Mouse (Mus musculus) gonadal fat pad, adult 2 months (tissue): ENCODE measurements around the gene Gm20388. TPM values are rescaled to one million over a fixed set of nuclear protein-coding genes. Genes with fewer than 3 reads are reported as not detected.
"Not testable (repeated sequence)": the region's sequence is repeated elsewhere in the genome, so short reads cannot be mapped to it uniquely, and the experiment has no call there.

ENCODE experiments used
- DNase-seq: peaks from one replicate; pipeline ENCODE4 v3.0.0-alpha.2; 2012; ENCODE audit warnings: low read depth
- polyA plus RNA-seq: library from polyadenylated mRNA; depleted of rRNA; stranded (reverse); fragments of >200 nt; gene quantifications from 2 replicates; pipeline ENCODE4 v1.2.3, GENCODE M21; 2012

The Gm20388 gene
- polyA plus RNA-seq, 1 experiment, result 119 TPM

DNA sequence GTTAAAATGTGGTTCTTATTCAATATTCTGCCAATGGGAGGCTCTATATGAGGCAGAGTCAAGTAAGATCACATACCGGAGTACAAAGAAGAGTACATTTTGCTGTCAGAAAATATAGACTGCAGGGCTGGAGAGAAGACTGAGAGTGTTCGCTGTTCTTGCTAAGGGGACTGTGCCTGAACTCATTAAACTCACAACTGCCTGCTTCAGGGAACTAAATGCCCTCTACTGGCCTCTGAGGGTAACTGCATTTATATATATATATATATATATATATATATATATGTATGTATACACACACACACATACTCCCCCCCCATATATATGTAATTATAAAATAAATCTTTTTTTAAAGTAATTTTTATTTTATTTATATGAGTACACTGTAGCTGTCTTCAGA, 4056.3 kb downstream of the Gm20388 start:
- DNase-seq, result no peak

DNA sequence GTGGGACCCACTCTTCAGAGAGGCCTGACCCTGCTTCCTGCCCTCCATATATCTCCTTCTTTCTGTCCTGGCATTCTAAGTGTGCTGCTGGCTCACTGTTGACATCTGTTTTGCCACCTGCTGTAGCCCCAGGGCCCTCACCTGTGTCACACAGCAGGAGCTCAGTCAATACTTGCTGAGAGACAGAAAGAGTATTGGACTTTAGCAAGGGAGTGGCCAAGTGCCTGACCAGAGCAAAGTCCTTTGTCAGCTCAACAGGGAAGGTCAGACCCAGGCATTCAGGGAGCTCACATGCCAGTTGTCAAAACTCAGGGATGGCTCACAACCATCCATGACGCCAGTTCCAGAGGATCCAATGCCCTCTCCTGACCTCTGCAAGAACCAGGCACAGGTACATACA, 4062.9 kb downstream of the Gm20388 start:
- no peak for DNase-seq

DNA sequence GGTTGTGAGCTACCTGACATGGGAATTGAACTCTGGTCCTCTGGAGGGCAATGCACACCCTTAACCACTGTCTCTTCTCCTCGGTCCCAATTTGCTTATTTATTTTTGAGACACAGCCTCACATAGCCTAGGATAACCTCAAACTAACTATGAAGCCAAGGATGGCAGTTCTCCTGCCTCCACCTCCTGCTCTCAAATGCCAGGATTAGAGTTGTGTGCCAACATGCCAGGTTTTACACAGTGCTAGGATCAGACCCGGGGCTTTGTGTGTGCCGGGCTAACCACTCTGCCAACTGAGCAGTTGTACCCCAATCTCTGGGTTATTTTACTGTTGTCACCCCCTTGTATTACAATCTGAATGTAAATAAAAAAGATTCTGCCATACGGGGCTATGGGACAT, 4066.9 kb downstream of the Gm20388 start:
- no peak for DNase-seq

DNA sequence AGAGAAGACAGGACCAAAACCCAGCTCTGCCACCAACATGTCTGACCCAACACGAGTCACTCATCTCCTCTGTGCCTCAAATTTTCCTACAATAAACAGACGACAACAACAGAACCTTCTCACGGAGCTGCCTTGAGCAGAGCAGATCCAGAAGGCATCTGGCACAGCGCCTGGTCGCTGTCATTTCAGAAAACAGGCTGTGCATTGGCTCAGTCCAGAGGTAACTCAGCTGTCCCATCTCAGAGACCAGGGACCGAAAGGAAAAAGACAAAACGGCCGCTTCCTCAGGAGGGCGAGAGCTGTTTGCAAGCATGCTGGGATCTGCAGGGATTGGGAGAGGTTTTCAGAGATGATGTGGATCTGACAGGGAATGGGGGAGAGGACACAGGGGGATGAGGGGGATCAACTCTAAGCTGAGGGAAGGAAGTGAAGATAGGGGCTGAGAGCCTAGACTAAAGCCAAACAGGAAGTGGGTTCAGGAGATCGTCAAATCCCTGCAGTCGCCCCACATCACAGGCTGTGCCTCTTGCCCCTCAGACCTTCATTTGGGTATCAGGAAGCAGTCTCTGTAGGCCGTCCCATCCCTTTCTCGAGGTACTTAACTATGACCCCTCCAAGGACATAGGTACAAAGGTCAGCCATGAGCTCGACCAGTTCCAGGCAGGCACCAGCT, 4067.7 kb downstream of the Gm20388 start:
- DNase-seq, result no peak

DNA sequence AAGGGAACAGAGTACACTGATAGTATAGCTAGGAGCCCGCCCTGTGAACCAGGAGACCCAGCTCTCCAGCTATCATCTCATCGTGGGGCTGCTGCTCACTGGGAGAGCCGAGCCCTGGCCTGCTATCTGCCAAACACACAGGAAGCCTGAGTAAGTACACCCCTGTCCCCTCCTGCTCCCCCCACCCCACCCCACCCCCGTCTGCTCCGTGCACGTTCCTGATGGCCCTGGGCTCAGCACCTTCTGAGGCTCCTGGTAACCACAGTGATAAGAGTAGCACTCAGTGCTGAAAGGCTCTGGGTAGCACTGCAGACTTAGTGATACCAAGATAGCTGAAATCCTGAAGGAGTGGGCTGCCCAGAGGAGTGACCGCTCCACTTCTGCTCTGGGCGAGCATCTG, 4068.3 kb downstream of the Gm20388 start:
- no peak for DNase-seq

DNA sequence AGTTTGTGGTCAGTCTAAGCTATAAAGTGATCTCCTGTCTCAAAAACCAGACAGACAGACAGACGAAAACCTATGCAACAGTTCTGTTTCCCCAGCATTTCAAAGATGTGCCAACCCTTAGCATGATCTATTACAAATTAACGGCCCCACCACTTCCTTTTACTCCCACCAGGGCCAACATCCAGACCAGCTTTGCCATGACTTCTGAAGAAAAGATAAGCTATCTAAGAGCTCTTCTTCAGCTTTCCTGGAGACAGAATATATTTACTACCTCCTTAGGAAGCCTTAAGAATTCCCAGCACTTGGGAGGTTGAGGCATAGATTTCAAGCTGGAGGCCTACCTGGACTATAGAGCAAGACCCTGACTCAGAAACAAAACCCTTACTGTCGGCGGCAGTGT, 4069.6 kb downstream of the Gm20388 start:
- no peak for DNase-seq

DNA sequence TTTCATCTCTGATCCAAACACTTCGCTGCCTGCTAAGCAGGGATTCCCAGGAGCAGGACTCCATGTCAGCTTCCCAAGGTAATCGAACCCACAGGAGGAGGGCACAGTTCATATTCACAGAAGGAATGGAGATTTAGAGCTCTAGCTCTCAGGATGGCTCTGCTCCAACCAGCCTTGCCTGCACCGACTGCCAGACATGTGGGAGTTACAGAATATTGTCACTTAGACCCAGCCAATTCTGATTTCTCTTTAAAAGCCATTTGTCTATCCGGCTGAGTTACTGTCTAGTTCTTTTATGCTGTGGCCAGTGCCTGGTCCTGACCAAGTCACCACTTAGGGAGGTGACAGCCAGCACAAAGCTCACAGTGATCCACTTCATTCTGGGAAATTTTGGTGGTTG, 4071.0 kb downstream of the Gm20388 start:
- no peak for DNase-seq

DNA sequence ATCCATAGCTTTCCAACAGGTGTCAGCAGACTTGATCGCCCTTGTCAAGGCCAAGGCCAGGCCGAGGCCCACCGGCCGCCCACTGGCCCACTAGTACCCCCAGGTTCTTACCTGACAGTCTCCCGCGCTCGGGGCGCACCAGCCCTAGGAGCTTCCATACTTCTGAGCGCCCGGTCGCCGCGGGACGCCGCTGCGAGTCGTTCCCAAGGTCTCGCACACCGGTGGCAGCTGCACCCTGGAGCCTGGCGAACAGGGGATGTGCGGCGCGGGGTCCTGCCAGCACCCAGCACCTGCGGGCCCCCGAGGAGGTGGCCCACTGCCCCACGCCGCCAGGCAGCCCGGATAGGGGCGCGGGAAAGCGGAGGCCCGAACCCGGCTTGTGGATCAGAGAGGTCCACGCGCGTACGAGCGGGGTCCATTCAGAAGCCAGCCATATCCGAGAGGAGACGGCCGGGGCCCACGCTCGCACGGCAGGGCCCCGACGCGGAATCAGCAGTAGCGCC, 4071.7 kb downstream of the Gm20388 start:
- no peak for DNase-seq

DNA sequence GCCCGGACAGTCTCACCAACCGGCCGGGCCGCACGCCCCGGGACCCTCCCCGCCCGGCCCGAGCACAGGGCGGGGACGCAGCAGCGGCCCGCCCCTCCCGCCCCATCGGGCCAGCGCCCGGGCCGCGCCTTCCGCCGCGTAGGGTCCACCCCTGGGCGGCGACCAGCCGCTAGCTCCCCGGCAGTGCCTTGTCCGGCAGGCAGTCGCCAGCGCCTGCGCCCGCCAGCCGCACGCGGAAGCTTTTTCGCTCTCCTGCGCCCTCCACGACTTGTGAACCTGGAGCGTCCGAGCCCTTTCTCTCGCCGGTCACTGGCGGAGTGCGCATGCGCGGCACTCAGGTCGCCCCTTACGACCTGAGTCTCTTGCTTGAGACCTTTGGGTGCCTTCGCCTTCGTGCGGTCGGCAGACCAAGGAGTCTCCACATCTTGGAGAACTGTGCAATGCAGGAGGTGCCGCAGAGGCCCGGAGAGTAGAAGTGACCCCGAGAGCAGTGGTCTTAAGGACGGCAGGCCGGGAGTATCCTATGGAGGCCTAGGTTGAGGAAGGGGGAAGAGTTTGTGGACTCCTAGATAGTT, 4072.3 kb downstream of the Gm20388 start, which contains the start of gene Abcb10:
Gene Abcb10 (minus strand): TSS at position 297 of the 575 bp plus-strand sequence.
- DNase-seq, result no peak

DNA sequence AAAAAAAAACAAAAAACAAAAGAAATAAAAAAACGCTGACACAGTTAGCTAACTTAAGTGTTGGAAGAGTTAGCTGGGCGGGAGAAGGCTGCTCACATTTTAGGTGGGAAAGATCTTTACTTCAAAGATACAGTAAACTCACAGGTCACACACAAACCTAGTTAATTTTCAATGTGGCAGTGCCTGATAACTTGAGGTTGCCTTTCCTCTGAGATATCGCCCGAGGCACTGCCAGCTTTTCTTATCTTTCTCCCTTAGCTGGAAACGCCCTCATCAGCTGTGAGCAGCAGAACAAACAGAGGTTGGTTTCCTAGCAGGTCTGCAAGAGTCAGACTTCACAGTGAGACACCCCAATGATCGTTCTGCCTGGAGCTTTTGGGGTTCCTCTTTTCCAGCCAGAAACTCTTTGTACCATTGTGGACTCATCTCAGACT, 4078.0 kb downstream of the Gm20388 start:
- DNase-seq, result no peak

DNA sequence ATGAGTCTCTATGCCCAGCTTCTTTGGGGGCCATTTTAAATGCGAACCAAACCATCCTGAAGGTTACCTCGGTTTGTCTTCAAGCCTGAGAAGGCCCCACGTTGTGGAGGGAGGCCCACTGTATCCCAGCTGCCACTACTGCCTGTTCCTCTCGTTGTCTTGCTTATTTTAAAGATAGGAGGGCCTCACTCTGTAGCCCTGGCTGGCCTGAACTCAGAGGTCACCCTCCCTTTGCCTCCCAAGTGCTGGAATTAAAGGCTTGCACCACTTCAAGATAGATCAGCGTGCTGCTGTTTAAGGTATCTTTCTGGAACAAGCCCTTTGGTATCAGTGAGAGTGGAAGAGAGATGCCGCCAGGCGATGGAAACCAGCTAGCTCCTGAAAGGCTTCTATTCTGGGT, 4078.5 kb downstream of the Gm20388 start:
- no peak for DNase-seq

DNA sequence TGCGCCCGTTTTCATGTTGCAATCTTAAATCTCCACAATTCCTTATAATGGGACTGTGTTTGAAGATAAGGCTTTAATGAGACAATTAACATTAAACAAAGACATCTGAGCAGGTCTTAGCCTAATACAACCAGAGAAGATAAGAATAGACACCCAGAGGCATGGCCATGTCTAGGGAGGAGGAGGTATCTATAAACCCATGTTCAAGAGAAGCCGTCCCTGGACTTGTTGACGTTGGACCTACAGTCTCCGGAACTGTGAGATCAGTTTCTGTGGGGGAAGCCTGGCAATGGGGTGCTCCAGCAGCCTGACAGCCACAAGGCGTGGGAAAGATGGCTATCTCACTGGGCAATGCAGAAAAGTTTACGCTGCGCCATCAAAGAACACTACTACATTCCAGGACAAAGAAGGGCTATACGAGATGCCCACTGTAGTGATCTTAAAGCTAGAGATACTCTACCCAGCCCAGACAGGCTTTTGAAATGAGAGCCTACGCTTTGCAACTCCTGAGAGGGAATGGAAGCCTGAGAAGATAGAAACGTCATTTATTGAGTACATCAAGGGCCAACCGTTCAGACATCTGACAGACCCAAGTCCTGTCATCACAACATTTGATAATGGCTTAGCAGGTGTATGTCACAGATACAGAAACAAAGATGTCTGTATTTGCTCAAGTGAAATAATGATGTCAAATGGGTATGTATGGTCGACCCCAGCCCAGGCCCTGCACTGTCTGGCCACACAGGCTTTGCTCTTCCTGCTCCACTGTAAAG, 4079.8 kb downstream of the Gm20388 start:
- no peak for DNase-seq

DNA sequence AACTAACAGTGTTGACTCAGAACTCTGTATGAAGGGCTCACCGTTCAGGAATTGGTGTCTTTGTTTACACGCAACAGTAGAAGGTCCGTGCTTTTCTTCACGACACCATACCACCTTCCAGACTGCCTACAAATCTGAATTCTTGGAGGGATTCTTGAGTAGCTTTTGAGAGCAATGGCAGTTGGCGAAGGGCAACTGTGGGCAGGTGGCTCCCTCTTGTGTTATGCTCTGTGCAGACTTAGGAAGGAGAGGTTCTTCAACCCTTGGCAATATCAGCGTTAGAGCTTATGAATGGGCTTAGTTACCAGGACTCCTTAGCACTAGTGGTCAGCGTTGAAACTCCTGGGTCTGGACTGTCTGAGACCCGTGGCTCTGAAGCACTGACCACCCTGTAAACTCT, 4081.9 kb downstream of the Gm20388 start:
- DNase-seq, result no peak

DNA sequence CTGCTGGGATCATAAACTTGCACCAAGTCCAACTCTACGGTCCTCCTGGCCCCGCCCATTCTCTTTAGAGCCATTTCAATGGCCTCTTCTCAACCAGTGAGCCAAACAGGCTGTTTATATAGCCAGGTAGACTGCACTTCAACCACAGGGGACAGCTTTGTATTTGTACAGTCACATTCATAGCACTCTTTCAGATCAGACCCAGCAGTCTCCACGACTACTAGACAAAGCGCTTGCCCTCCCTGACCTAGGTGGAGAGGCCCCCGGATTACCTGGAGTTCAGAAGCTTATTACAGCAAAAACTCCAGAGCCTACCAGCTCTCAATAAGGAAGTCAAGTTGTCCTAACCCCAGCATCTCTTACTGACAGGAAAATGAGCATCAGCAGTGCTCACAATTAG, 4083.0 kb downstream of the Gm20388 start:
- DNase-seq, result no peak

DNA sequence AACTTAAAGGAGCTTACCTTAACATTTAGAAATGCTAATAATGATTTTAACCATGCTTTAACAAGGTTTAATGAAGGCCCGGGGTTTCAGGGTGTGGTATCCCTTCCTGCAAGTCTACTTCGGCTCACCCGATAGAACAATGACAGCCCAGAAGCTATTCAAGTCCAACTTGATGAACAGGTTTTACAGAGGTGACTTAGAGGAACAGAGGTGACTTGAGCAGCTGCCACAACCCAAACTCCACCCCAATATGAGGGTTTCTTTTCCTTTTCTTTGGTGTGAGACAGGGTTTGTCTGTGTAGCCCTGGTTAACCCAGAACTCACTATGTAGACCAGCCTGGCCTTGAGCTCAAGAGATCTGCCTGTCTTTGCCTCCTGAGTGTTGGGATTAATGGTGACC, 4083.4 kb downstream of the Gm20388 start:
- peak; percentile 86 for DNase-seq

DNA sequence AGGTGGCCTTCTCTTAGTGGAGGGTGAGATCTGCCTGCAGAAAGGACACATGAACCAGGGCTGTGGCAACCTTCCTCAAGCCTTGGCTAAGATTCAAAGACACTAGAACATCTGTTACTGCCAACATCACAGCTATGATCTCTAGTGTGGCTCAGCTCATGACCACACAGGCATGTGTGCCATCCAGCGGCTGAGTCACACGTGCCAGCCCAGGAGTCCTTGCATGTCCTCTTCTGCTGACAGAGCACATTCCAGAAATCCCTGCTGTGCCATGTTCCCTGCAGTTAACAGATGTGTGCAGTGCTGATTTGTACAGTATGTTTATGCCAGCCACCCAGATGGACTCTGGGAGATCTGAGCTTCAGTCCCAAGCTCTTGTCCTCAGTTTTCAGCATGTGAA, 4088.9 kb downstream of the Gm20388 start:
- DNase-seq, result no peak

DNA sequence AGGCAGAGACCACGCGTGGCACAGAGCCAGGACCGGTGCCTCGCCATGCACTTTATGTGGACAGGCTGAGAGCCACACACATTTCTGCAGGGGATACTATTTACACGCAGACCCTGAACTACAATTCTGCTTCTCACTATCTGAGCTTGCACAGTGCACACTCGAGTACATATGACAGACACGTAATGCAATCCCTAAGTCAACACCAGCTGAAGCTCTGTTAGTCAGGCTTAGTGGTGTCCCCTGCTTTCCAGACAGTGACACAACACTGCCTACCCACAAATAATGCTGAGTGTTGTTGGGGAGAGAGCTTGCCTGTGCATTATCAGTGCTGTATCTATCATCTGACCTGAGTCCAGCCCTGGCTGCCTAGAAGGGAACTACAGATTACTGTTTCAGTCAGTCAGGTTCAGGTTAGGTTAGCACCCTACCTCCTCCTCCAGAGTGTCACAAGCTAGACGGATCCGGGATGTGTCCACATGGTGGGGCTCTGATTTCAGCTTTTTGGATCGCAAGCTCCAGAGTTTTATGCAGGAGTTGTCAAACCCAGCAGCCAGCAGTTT, 4092.0 kb downstream of the Gm20388 start:
- no peak for DNase-seq

DNA sequence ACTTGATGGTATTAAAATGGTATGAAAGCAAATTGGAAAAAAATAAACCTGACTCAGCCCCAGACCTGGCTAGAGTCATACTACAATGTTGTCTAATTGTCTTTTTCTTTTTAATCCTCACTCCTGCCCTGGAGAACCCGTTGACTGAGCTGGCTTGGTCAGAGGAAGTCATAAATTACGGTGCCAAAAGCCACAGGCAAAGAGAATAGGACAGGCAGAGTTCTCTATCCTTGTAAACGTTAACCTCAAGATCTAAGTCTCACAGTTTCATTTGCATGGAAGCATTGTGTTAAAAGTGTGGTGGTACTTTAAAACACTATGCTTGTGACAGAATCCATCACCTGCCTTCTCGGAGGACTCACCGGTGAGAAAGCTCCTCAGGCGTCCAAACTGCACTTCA, 4097.2 kb downstream of the Gm20388 start:
- DNase-seq, result no peak

DNA sequence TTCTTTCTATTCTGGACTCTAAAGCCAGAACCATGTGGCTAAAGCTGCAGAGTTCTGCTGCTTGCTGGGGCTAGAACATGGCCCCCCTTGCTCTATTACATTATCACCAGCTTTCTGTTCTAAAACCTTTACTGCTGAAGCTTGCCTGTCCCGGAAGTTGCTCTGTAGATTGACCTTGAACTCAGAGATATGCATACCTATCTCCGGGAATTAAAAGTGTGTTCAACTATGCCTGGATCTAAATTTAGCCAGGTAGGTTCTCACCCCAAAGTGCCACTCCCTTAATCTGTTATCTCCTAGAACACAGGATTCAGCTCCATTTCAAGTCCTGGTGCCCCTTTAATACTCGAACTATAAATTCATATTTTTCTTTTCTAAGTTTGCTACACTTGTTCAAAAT, 4100.9 kb downstream of the Gm20388 start:
- DNase-seq, result no peak

DNA sequence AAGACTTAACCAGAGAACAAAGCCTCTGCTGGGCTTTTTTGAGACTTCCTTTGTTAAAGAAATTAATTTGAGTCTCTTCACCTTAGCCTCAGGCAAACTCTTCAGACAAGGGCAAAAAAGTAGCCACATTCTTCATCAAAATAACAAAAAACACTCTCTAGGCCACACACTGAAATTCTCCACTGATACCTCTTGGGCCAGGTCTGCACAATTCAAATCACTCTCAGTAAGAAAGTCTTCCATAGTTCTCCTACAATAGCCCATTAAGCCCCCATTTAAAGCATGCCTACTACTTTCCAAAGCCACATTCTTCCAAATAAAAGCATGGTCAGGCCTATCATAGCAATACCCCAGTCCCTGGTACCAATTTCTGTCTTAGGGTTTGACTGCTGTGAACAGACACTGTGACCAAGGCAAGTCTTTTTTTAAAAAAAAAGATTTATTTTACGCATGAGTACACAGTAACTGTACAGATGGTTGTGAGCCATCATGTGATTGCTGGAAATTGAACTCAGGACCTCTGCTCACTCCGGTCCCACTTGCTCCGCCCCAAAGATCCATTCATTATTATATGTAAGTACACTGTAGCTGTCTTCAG, 4101.4 kb downstream of the Gm20388 start:
- no peak for DNase-seq

DNA sequence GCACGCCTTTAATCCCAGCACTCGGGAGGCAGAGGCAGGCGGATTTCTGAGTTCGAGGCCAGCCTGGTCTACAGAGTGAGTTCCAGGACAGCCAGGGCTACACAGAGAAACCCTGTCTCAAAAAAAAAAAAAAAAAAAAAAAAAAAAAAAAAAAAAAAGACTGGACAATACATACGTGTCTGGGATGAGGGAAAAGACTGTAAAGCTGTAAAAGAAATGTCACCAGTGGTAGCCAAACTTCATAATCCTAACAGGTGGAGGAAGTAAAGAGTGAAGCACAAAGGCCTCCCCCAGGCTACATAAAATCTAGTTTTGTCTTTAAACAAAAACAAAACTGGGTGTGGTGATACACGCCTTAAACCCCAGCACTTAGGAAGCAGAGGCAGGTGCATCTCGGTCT, 4103.7 kb downstream of the Gm20388 start:
- DNase-seq, result not testable (repeated sequence)

DNA sequence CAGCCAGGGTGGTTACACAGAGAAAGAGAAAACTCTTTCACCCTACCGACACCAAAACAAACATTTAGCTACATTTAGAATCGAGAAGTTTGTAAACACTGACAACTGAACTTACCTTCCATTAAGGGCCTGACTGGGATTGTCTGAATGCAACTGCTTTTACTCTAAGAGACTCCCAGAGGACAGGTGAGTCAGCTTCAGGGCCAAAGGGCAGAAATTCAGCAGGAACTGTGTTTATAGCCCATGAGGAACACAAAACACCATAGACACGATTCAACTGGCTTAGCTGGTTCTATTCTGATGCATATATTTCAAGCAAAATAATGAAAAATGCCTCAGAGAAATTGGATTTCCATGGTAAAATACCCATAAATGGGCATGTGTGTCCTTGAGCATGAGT, 4104.1 kb downstream of the Gm20388 start:
- DNase-seq, result no peak
